Mouse (Mus musculus) neural tube, embryonic 15.5 days (tissue): Measurements from ENCODE around the gene Olfr1440. TPM values are rescaled to one million over a fixed set of nuclear protein-coding genes. Genes with fewer than 3 reads are reported as not detected.

ENCODE experiments used
- ATAC-seq: fragments of 200-750 bp; cut with Nextera tagmentation; 2 replicates; pipeline ENCODE4 v1.8.0; 2017; ENCODE audit warnings: mild to moderate bottlenecking, moderate TSS enrichment, moderate library complexity; ENCODE audit not compliant: low FRiP score
- H3K27ac ChIP-seq: fragments of 300-500 bp; sonication (generic); replicated peaks from 2 replicates; pipeline ENCODE4 v1.5.1; 2015; ENCODE audit warnings: mild to moderate bottlenecking, inconsistent platforms
- H3K27me3 ChIP-seq: fragments of 300-500 bp; sonication (generic); replicated peaks from 2 replicates; pipeline ENCODE4 v1.6.1; 2015; ENCODE audit warnings: inconsistent platforms
- H3K36me3 ChIP-seq: fragments of 300-500 bp; sonication (generic); 2 replicates; pipeline ENCODE4 v1.6.1; 2015; ENCODE audit warnings: inconsistent platforms
- H3K4me1 ChIP-seq: fragments of 300-500 bp; sonication (generic); 2 replicates; pipeline ENCODE4 v1.6.1; 2015; ENCODE audit warnings: inconsistent platforms
- H3K4me2 ChIP-seq: fragments of 300-500 bp; sonication (generic); 2 replicates; pipeline ENCODE4 v1.6.1; 2015; ENCODE audit warnings: inconsistent platforms, mild to moderate bottlenecking, moderate library complexity
- H3K4me3 ChIP-seq: fragments of 300-500 bp; sonication (generic); replicated peaks from 2 replicates; pipeline ENCODE4 v1.5.1; 2015; ENCODE audit warnings: mild to moderate bottlenecking, inconsistent platforms
- H3K9ac ChIP-seq: fragments of 300-500 bp; sonication (generic); replicated peaks from 2 replicates; pipeline ENCODE4 v1.6.1; 2015; ENCODE audit warnings: mild to moderate bottlenecking, inconsistent platforms
- H3K9me3 ChIP-seq: fragments of 300-500 bp; sonication (generic); replicated peaks from 2 replicates; pipeline ENCODE4 v1.6.1; 2016; ENCODE audit warnings: inconsistent platforms
- WGBS: fragments of 180-500 bp; shearing (Covaris S2); methylation state at CpG from one replicate; pipeline ENCODE4 v1.1.7; 2015; ENCODE audit warnings: mixed read lengths; 5-methylcytosine and 5-hydroxymethylcytosine counted together
- polyA plus RNA-seq: library from polyadenylated mRNA; unstranded; fragments of >200 nt; fragmentation: Nextera tagmentation; extraction: Ambion mirVana; gene quantifications from 2 replicates; pipeline ENCODE4 v1.2.1, GENCODE M21; 2015

Gene Olfr1440
- polyA plus RNA-seq, 1 experiment from 2014 or later = not detected

- H3K27ac ChIP-seq = no peak overlapping the region
- H3K27me3 ChIP-seq = no peaks in the 10 kb centered on the region
- H3K4me3 ChIP-seq = no peak overlapping the region
- H3K36me3 ChIP-seq = no peaks in the 10 kb centered on the region
- H3K4me2 ChIP-seq = no peak overlapping the region
- no peaks in the 10 kb centered on the region for H3K9me3 ChIP-seq
- ATAC-seq = no peak
- H3K9ac ChIP-seq = no peak overlapping the region
- no peaks in the 10 kb centered on the region for H3K4me1 ChIP-seq
- 89% methylated on average over 4 of the region's 4 CpGs for WGBS
These were observed 48.9 kb downstream of the Olfr1440 start for GRCm38 (mm10) chr19:12435750-12436524.

- H3K9ac ChIP-seq = no peak overlapping the region
- no peaks in the 10 kb centered on the region for H3K9me3 ChIP-seq
- no peak overlapping the region for H3K4me3 ChIP-seq
- no peak overlapping the region for H3K4me2 ChIP-seq
- H3K36me3 ChIP-seq = no peaks in the 10 kb centered on the region
- 55% methylated on average over 1 of the region's 1 CpGs for WGBS
- no peak overlapping the region for H3K27ac ChIP-seq
- H3K27me3 ChIP-seq = no peaks in the 10 kb centered on the region
- H3K4me1 ChIP-seq = no peaks in the 10 kb centered on the region
- no peak for ATAC-seq
These were observed 52.5 kb downstream of the Olfr1440 start for GRCm38 (mm10) chr19:12439581-12439980.

DNA sequence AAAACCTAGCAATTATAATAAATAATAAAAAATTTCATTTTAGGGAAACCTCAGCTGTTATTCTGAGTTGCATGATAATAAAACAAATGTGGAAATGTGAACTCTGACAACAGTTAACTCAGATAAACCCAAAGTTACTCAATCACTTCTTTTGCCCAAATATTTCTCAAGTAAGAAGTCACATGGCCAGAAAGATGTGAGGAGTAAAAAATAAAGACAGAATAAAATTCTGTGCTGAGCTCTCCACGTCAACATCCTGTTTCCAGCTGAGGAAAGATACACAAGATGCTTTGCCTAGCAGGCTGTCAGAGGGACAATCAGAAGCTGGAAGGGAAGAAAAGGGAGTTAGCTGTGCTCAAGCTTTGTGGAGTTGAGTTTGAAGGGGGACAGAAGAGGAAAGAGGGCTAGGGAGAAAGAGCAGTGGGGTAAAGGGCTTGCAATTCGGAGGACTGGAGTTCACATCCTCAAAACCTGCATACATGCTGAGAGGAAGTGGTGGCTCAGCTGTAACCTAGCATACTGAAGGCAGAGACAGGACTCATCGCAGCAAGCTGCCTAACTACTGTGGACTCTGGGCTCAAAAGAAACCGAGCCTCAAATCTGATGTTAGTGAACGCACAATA is 53.1 kb downstream of the Olfr1440 start:
- Histone ChIP-seq H3K4me3 (no peak overlapping the region), H3K4me2 (no peak overlapping the region), H3K36me3 (no peaks in the 10 kb centered on the region), H3K4me1 (no peaks in the 10 kb centered on the region), H3K27ac (no peak overlapping the region), H3K9ac (no peak overlapping the region), H3K9me3 (no peaks in the 10 kb centered on the region), H3K27me3 (no peaks in the 10 kb centered on the region)
- ATAC-seq = no peak
- WGBS = 74% methylated on average over 5 of the region's 5 CpGs

DNA sequence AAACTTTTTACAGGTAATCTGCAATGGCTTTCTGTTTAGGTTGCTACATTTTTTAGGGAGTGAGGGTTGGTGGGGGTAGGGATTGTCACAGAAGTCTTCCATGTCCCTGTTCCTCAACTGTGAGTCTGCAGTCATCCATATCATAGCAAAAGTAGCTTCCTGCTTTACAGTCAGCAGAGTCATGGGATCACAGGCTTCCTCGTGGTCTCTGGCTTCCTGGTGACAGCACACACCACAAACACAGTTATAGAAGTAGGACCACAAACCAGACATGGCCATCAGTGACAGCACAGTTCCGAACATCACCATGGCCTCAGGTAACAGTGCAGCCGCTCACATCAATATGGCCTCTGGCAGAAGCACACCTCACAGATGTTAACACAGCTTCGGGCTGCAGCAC is 55.5 kb downstream of the Olfr1440 start:
- Histone ChIP-seq H3K9ac (no peak overlapping the region), H3K4me2 (no peak overlapping the region), H3K27ac (no peak overlapping the region), H3K4me3 (no peak overlapping the region), H3K4me1 (no peaks in the 10 kb centered on the region), H3K9me3 (no peaks in the 10 kb centered on the region), H3K27me3 (no peaks in the 10 kb centered on the region), H3K36me3 (no peaks in the 10 kb centered on the region)
- WGBS = 88% methylated on average over 4 of the region's 4 CpGs
- no peak for ATAC-seq

DNA sequence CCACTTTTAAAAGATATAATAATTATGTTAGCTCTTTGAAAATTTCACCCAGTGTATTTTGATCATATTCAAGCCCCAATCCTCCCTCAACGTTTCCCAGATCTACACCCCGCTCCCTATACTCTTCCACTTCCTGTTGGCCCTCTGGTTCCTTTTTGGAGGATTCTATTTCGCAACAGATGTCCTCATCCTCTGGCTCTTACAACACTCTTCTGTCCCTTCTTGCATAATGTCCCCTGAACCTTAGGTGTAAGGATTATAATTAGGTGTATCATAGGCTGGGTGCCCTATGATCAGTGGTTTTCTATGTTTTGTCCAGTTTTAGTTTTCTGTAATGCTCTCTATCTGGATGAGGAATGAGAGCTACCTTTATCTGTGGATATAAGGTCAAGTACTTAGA is 57.9 kb downstream of the Olfr1440 start:
- Histone ChIP-seq H3K9ac (no peak overlapping the region), H3K36me3 (no peaks in the 10 kb centered on the region), H3K9me3 (no peaks in the 10 kb centered on the region), H3K4me1 (no peaks in the 10 kb centered on the region), H3K27ac (no peak overlapping the region), H3K4me2 (no peak overlapping the region), H3K27me3 (no peaks in the 10 kb centered on the region), H3K4me3 (no peak overlapping the region)
- 86% methylated on average over 3 of the region's 3 CpGs for WGBS
- ATAC-seq = no peak

Other genes starting within 250 kb of the Olfr1440 start
- gene Olfr1555-ps1, start 217.2 kb upstream of the Olfr1440 start, polyA plus RNA-seq = not detected in 2 replicates
- gene Olfr1431, start 186.6 kb upstream of the Olfr1440 start, polyA plus RNA-seq = not detected in 2 replicates
- not detected in 2 replicates for gene Olfr1432, start 154.7 kb upstream of the Olfr1440 start, polyA plus RNA-seq
- gene Olfr262, start 145.6 kb upstream of the Olfr1440 start, polyA plus RNA-seq = not detected in 2 replicates
- gene Olfr235, start 126.2 kb upstream of the Olfr1440 start, polyA plus RNA-seq = not detected in 2 replicates
- gene Olfr1434, start 107.4 kb upstream of the Olfr1440 start, polyA plus RNA-seq = not detected in 2 replicates
- not detected in 2 replicates for gene Olfr1436, start 88.1 kb upstream of the Olfr1440 start, polyA plus RNA-seq
- gene Olfr1437, start 62.2 kb upstream of the Olfr1440 start, polyA plus RNA-seq = not detected in 2 replicates
- gene Olfr1438-ps1, start 51.4 kb upstream of the Olfr1440 start, polyA plus RNA-seq = not detected in 2 replicates
- gene Olfr1441, start 30.2 kb downstream of the Olfr1440 start, polyA plus RNA-seq = not detected in 2 replicates
- gene Pfpl, start 40.6 kb downstream of the Olfr1440 start, polyA plus RNA-seq = not detected in 2 replicates
- 0.61 and 0.88 TPM in 2 replicates for gene Mpeg1, start 73.5 kb downstream of the Olfr1440 start, polyA plus RNA-seq
- gene Dtx4, start 114.2 kb downstream of the Olfr1440 start, polyA plus RNA-seq = 34.1 and 34.5 TPM in 2 replicates
- gene Fam111a, start 158.5 kb downstream of the Olfr1440 start, polyA plus RNA-seq = 6.2 and 11.7 TPM in 2 replicates
- gene Gm4952, start 212.7 kb downstream of the Olfr1440 start, polyA plus RNA-seq = 0.13 and 0.15 TPM in 2 replicates
- 0.22 TPM in 1 of 2 replicates, not detected in the other for gene Glyat, start 246.0 kb downstream of the Olfr1440 start, polyA plus RNA-seq